Mouse (Mus musculus): ENCODE measurements around the gene Gfra1.

DNA sequence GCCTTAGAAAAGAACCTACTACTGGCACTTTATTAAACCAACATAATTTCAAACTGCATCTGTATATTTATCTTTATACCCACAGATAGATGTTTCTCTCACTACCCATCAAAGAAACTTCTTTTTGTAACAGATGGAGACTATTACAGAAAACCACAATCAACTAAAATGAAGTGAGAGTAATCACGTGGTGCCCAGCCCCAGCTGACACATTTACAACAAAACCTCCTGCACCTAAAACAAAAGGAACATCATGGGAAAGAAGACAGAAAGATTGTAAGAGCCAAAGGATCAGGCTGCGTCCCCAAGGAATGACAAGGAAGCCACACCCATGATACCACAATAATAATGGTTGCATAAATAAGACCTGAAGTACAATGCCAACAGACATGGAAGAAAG, 143.2 kb downstream of the Gfra1 start:
- no peak for TF ChIP-seq POLR2A (IDR thresholded peaks at IDR 0.05; ENCODE audit: extremely low read depth, insufficient read depth, low read length)
- no peak for TF ChIP-seq CTCF (IDR thresholded peaks at IDR 0.05; ENCODE audit: extremely low read depth, insufficient read depth, low read length)

Measured in cortical plate, adult 2 months (tissue).